Mouse (Mus musculus) stomach, postnatal 0 days (tissue): ENCODE measurements at regions not wholly inside any gene's neighbourhood (a gene's known extent, or its start where the extent isn't known, plus 50 kb on each side); places are given as distances from the start of the nearest gene placed in this dataset.

ENCODE experiments used
- ATAC-seq: fragments of 200-750 bp; cut with Nextera tagmentation; 2 replicates; pipeline ENCODE4 v1.8.0; 2017; ENCODE audit not compliant: low FRiP score, low TSS enrichment
- DNase-seq: peaks from one replicate; pipeline ENCODE4 v3.0.0-alpha.2; 2016; ENCODE audit warnings: low spot score
- H3K27ac ChIP-seq: fragments of 300-500 bp; sonication (generic); replicated peaks from 2 replicates; pipeline ENCODE4 v1.5.1; 2014; ENCODE audit warnings: mild to moderate bottlenecking, control low read depth
- H3K27me3 ChIP-seq: fragments of 300-500 bp; sonication (generic); 2 replicates; pipeline ENCODE4 v1.6.1; 2014; ENCODE audit warnings: low read length; ENCODE audit not compliant: control insufficient read depth, insufficient read depth
- H3K36me3 ChIP-seq: fragments of 300-500 bp; sonication (generic); 2 replicates; pipeline ENCODE4 v1.6.1; 2014; ENCODE audit warnings: low read length, mixed read lengths; ENCODE audit not compliant: control insufficient read depth, insufficient read depth
- H3K4me1 ChIP-seq: fragments of 300-500 bp; sonication (generic); replicated peaks from 2 replicates; pipeline ENCODE4 v1.6.1; 2014; ENCODE audit warnings: antibody characterized with exemption; ENCODE audit not compliant: control insufficient read depth, insufficient read depth
- H3K4me2 ChIP-seq: fragments of 300-500 bp; sonication (generic); replicated peaks from 2 replicates; pipeline ENCODE4 v1.6.1; 2014; ENCODE audit warnings: low read depth, mild to moderate bottlenecking, control low read depth, moderate library complexity
- H3K4me3 ChIP-seq: fragments of 300-500 bp; sonication (generic); 2 replicates; pipeline ENCODE4 v1.5.1; 2014; ENCODE audit warnings: low read depth, low read length, control low read depth
- H3K9ac ChIP-seq: fragments of 300-500 bp; sonication (generic); 2 replicates; pipeline ENCODE4 v1.6.1; 2014; ENCODE audit warnings: mild to moderate bottlenecking, low read length, control low read depth, mixed read lengths
- H3K9me3 ChIP-seq: fragments of 300-500 bp; sonication (generic); 2 replicates; pipeline ENCODE4 v1.6.1; 2016; ENCODE audit warnings: low read length; ENCODE audit not compliant: control insufficient read depth
- CTCF ChIP-seq: IDR thresholded peaks from 2 replicates; pipeline ENCODE4 v1.5.1; 2016; ENCODE audit warnings: antibody characterized with exemption, low read depth, mild to moderate bottlenecking, moderate library complexity
- EP300 ChIP-seq: optimal IDR thresholded peaks from 2 replicates; pipeline ENCODE3; 2016; ENCODE audit warnings: antibody characterized with exemption
- WGBS: fragments of 180-500 bp; shearing (Covaris S2); extraction: QIAGEN DNeasy Blood & Tissue Kit; methylation state at CpG from one replicate; pipeline ENCODE4 v1.1.7; 2014; 5-methylcytosine and 5-hydroxymethylcytosine counted together

- DNase-seq = no peak
- Histone ChIP-seq H3K4me1 (no peaks in the 10 kb centered on the region), H3K4me2 (no peak overlapping the region), H3K27me3 (no peaks in the 10 kb centered on the region), H3K9ac (no peak overlapping the region), H3K4me3 (no peak overlapping the region), H3K27ac (no peak overlapping the region), H3K36me3 (no peaks in the 10 kb centered on the region), H3K9me3 (no peaks in the 10 kb centered on the region)
- ATAC-seq = no peak
- no peak for TF ChIP-seq CTCF
- no peak for TF ChIP-seq EP300
- WGBS = 96% methylated on average over 3 of the region's 3 CpGs
These were observed 200.5 kb downstream of the Lnpk start for GRCm38 (mm10) chr2:74378709-74379108.

- DNase-seq (no peak), ATAC-seq (no peak)
- Histone ChIP-seq H3K4me2 (no peak overlapping the region), H3K27me3 (no peaks in the 10 kb centered on the region), H3K9ac (no peak overlapping the region), H3K4me3 (no peak overlapping the region), H3K4me1 (no peaks in the 10 kb centered on the region), H3K36me3 (no peaks in the 10 kb centered on the region), H3K27ac (no peak overlapping the region), H3K9me3 (no peaks in the 10 kb centered on the region)
- 67% methylated on average over 1 of the region's 1 CpGs for WGBS
- no peak for TF ChIP-seq CTCF
- TF ChIP-seq EP300 = no peak
These were observed 205.3 kb downstream of the Lnpk start for GRCm38 (mm10) chr2:74373938-74374337.

- no peaks in the 10 kb centered on the region for H3K9me3 ChIP-seq
- no peak overlapping the region for H3K4me2 ChIP-seq
- H3K4me3 ChIP-seq = no peak overlapping the region
- H3K36me3 ChIP-seq = no peaks in the 10 kb centered on the region
- WGBS = 57% methylated on average over 4 of the region's 4 CpGs
- TF ChIP-seq CTCF (no peak), EP300 (no peak)
- H3K9ac ChIP-seq = no peak overlapping the region
- no peaks in the 10 kb centered on the region for H3K27me3 ChIP-seq
- H3K27ac ChIP-seq = no peak overlapping the region
- DNase-seq (no peak), ATAC-seq (no peak)
- H3K4me1 ChIP-seq = no peaks in the 10 kb centered on the region
These were observed 206.2 kb downstream of the Lnpk start for GRCm38 (mm10) chr2:74373056-74373455.

- no peak overlapping the region for H3K9ac ChIP-seq
- H3K4me3 ChIP-seq = no peak overlapping the region
- H3K4me1 ChIP-seq = no peaks in the 10 kb centered on the region
- H3K4me2 ChIP-seq = no peak overlapping the region
- H3K27ac ChIP-seq = no peak overlapping the region
- H3K9me3 ChIP-seq = no peaks in the 10 kb centered on the region
- DNase-seq = no peak
- no peaks in the 10 kb centered on the region for H3K27me3 ChIP-seq
- TF ChIP-seq CTCF = no peak
- TF ChIP-seq EP300 = no peak
- 93% methylated on average over 2 of the region's 2 CpGs for WGBS
- ATAC-seq = no peak
- no peaks in the 10 kb centered on the region for H3K36me3 ChIP-seq
These were observed 216.0 kb downstream of the Lnpk start for GRCm38 (mm10) chr2:74363255-74363654.

GRCm38 (mm10) chr2:74354591-74354990 lies 224.6 kb downstream of the Lnpk start:
- Histone ChIP-seq H3K4me3 (no peak overlapping the region), H3K27ac (no peak overlapping the region), H3K36me3 (no peaks in the 10 kb centered on the region), H3K9me3 (no peaks in the 10 kb centered on the region), H3K4me1 (no peaks in the 10 kb centered on the region), H3K4me2 (no peak overlapping the region), H3K27me3 (no peaks in the 10 kb centered on the region), H3K9ac (no peak overlapping the region)
- TF ChIP-seq CTCF (no peak), EP300 (no peak)
- DNase-seq = no peak
- no peak for ATAC-seq
- 71% methylated on average over 8 of the region's 8 CpGs for WGBS

- H3K4me3 ChIP-seq = no peak overlapping the region
- no peaks in the 10 kb centered on the region for H3K4me1 ChIP-seq
- WGBS = 56% methylated on average over 6 of the region's 6 CpGs
- H3K9ac ChIP-seq = no peak overlapping the region
- H3K27ac ChIP-seq = no peak overlapping the region
- H3K4me2 ChIP-seq = no peak overlapping the region
- no peaks in the 10 kb centered on the region for H3K9me3 ChIP-seq
- ATAC-seq = no peak
- H3K27me3 ChIP-seq = no peaks in the 10 kb centered on the region
- TF ChIP-seq EP300 = no peak
- TF ChIP-seq CTCF = no peak
- DNase-seq = no peak
- H3K36me3 ChIP-seq = no peaks in the 10 kb centered on the region
These were observed 229.4 kb downstream of the Lnpk start for GRCm38 (mm10) chr2:74349809-74350208.
